Mouse (Mus musculus) ES-Bruce4 (cell line): Measurements from ENCODE around the gene Ackr3. TPM values are rescaled to one million over a fixed set of nuclear protein-coding genes. Genes with fewer than 3 reads are reported as not detected.

Source experiments
- H3K27ac ChIP-seq: 2 replicates; pipeline ENCODE4 v1.5.1; 2012; ENCODE audit warnings: low read length, inconsistent platforms; ENCODE audit not compliant: insufficient read depth
- H3K27me3 ChIP-seq: 2 replicates; pipeline ENCODE4 v1.6.1; 2012; ENCODE audit warnings: mild to moderate bottlenecking, low read length, inconsistent platforms; ENCODE audit not compliant: control insufficient read depth, poor library complexity, insufficient read depth, severe bottlenecking
- H3K36me3 ChIP-seq: 2 replicates; pipeline ENCODE4 v1.6.1; 2012; ENCODE audit warnings: inconsistent platforms, mild to moderate bottlenecking, low read length, moderate library complexity; ENCODE audit not compliant: control insufficient read depth, poor library complexity, insufficient read depth, severe bottlenecking
- H3K4me1 ChIP-seq: one replicate; pipeline ENCODE4 v1.8.1; 2011; ENCODE audit warnings: low read length; ENCODE audit not compliant: control insufficient read depth, insufficient read depth
- H3K4me3 ChIP-seq: 2 replicates; pipeline ENCODE4 v1.5.1; 2011; ENCODE audit warnings: low read depth, mild to moderate bottlenecking, low read length
- H3K9ac ChIP-seq: 2 replicates; pipeline ENCODE4 v1.6.1; 2012; ENCODE audit warnings: low read depth, mild to moderate bottlenecking, inconsistent platforms; ENCODE audit not compliant: poor library complexity, severe bottlenecking
- H3K9me3 ChIP-seq: replicated peaks from 2 replicates; pipeline ENCODE4 v1.6.1; 2012; ENCODE audit warnings: mild to moderate bottlenecking, low read length, inconsistent platforms; ENCODE audit not compliant: control insufficient read depth, poor library complexity, insufficient read depth, severe bottlenecking
- CTCF ChIP-seq: IDR thresholded peaks from one replicate; pipeline ENCODE4 v1.8.1; 2011; ENCODE audit warnings: low read depth, low read length
- EP300 ChIP-seq: IDR thresholded peaks from 2 replicates; pipeline ENCODE4 v1.6.1; 2011; ENCODE audit warnings: low read depth, low read length; ENCODE audit not compliant: insufficient read depth
- POLR2A ChIP-seq: IDR thresholded peaks from one replicate; pipeline ENCODE4 v1.8.1; 2011; ENCODE audit warnings: low read length; ENCODE audit not compliant: insufficient read depth
- polyA plus RNA-seq: library from polyadenylated mRNA; stranded (reverse); fragments of >200 nt; gene quantifications from 2 replicates; pipeline ENCODE4 v1.2.4, GENCODE M21; 2011; ENCODE audit warnings: low read depth; ENCODE audit not compliant: missing spikeins, insufficient read depth, insufficient read length

The Ackr3 gene
- polyA plus RNA-seq, 1 experiment: 5.2 TPM

GRCm38 (mm10) chr1:90210346-90210745 lies 6.6 kb downstream of the Ackr3 start:
- Histone ChIP-seq H3K9ac (no peak overlapping the region), H3K9me3 (no peaks in the 10 kb centered on the region), H3K27ac (no peak overlapping the region), H3K4me1 (peaks cover 4% of the 10 kb centered on the region), H3K27me3 (no peaks in the 10 kb centered on the region), H3K4me3 (no peak overlapping the region), H3K36me3 (no peaks in the 10 kb centered on the region)
- no peak for TF ChIP-seq EP300
- TF ChIP-seq CTCF: no peak
- no peak for TF ChIP-seq POLR2A

- Histone ChIP-seq H3K9me3 (no peaks in the 10 kb centered on the region), H3K27ac (no peak overlapping the region), H3K27me3 (no peaks in the 10 kb centered on the region), H3K36me3 (no peaks in the 10 kb centered on the region), H3K4me1 (peaks cover 4% of the 10 kb centered on the region), H3K9ac (no peak overlapping the region), H3K4me3 (no peak overlapping the region)
- TF ChIP-seq CTCF (no peak), EP300 (no peak), POLR2A (no peak)
Observed at GRCm38 (mm10) chr1:90210761-90211160, 7.0 kb downstream of the Ackr3 start.

GRCm38 (mm10) chr1:90212376-90212775 lies 8.6 kb downstream of the Ackr3 start:
- no peak overlapping the region for H3K9ac ChIP-seq
- H3K4me3 ChIP-seq: no peak overlapping the region
- H3K9me3 ChIP-seq: no peaks in the 10 kb centered on the region
- peaks cover 4% of the 10 kb centered on the region for H3K4me1 ChIP-seq
- no peaks in the 10 kb centered on the region for H3K36me3 ChIP-seq
- no peak for TF ChIP-seq CTCF
- no peak for TF ChIP-seq EP300
- TF ChIP-seq POLR2A: no peak
- no peaks in the 10 kb centered on the region for H3K27me3 ChIP-seq
- H3K27ac ChIP-seq: no peak overlapping the region

GRCm38 (mm10) chr1:90212901-90213300 lies 9.1 kb downstream of the Ackr3 start:
- no peak for TF ChIP-seq POLR2A
- TF ChIP-seq CTCF: no peak
- no peak for TF ChIP-seq EP300
- H3K27ac ChIP-seq: no peak overlapping the region
- no peaks in the 10 kb centered on the region for H3K36me3 ChIP-seq
- no peak overlapping the region for H3K9ac ChIP-seq
- no peaks in the 10 kb centered on the region for H3K27me3 ChIP-seq
- H3K4me1 ChIP-seq: peaks cover 4% of the 10 kb centered on the region
- no peaks in the 10 kb centered on the region for H3K9me3 ChIP-seq
- no peak overlapping the region for H3K4me3 ChIP-seq

- Histone ChIP-seq H3K36me3 (no peaks in the 10 kb centered on the region), H3K4me3 (no peak overlapping the region), H3K9me3 (no peaks in the 10 kb centered on the region), H3K4me1 (no peaks in the 10 kb centered on the region), H3K27me3 (no peaks in the 10 kb centered on the region), H3K9ac (no peak overlapping the region), H3K27ac (no peak overlapping the region)
- no peak for TF ChIP-seq POLR2A
Observed at GRCm38 (mm10) chr1:90214021-90214420, 10.2 kb downstream of the Ackr3 start.

- Histone ChIP-seq H3K9ac (no peak overlapping the region), H3K9me3 (no peaks in the 10 kb centered on the region), H3K4me1 (no peaks in the 10 kb centered on the region), H3K27ac (no peak overlapping the region), H3K36me3 (no peaks in the 10 kb centered on the region), H3K4me3 (no peak overlapping the region), H3K27me3 (no peaks in the 10 kb centered on the region)
- TF ChIP-seq POLR2A (no peak), EP300 (no peak)
Observed at GRCm38 (mm10) chr1:90214926-90215325, 11.1 kb downstream of the Ackr3 start.

- H3K36me3 ChIP-seq: no peaks in the 10 kb centered on the region
- H3K4me1 ChIP-seq: no peaks in the 10 kb centered on the region
- no peak overlapping the region for H3K27ac ChIP-seq
- H3K9me3 ChIP-seq: no peaks in the 10 kb centered on the region
- TF ChIP-seq POLR2A (no peak), EP300 (no peak), CTCF (no peak)
- H3K9ac ChIP-seq: no peak overlapping the region
- no peak overlapping the region for H3K4me3 ChIP-seq
- no peaks in the 10 kb centered on the region for H3K27me3 ChIP-seq
Observed at GRCm38 (mm10) chr1:90215881-90216280, 12.1 kb downstream of the Ackr3 start.
